9 mouse cellular contexts compared by ENCODE assay signal in genomic region chr2:31060787-31061730, GRCm38 (mm10).
DNase-seq lines count a peak whose midpoint lies in the region; ATAC-seq lines count a peak whose summit lies in the region.
"Had no signal": no experiment of that assay in that cellular context is flagged by ENCODE, and none has a peak within 500 bp of the region (broad histone marks: within the 10 kb centered on the region; RNA-seq: fewer than 3 reads in every experiment).

No protein-coding gene starts in this region.

- H3K27me3 ChIP-seq in hindbrain, embryonic 12.5 days, result no peaks in the 10 kb centered on the region
- H3K27me3 ChIP-seq: midbrain, embryonic 12.5 days had no signal

- ATAC-seq in erythroblast, adult 5-6 weeks (replicated peaks; ENCODE audit: low FRiP score, poor library complexity, severe bottlenecking), result peak; percentile 64
- peak; percentile 61 for ATAC-seq in megakaryocyte-erythroid progenitor cell, adult 5-6 weeks (replicated peaks; ENCODE audit: low FRiP score, low TSS enrichment, poor library complexity, severe bottlenecking)
- no peak for ATAC-seq in hindbrain, embryonic 12.5 days (ENCODE audit: low FRiP score)

- H3K4me3 ChIP-seq in hindbrain, embryonic 12.5 days, result no peak overlapping the region
- H3K4me3 ChIP-seq: midbrain, embryonic 12.5 days had no signal

- H3K36me3 ChIP-seq in hindbrain, embryonic 12.5 days, result peaks cover 9% of the 10 kb centered on the region

- DNase-seq in B cell, adult 2 months, result peak; percentile 83 to 85
- DNase-seq in ZHBTc4 (ENCODE audit: low read depth, low spot score), result peak; percentile 66
- DNase-seq in embryo, embryonic 10.5 days (ENCODE audit: low spot score), result no peak
- DNase-seq in layer of hippocampus, postnatal 36 days, result no peak
- no peak for DNase-seq in embryo, embryonic 11 days

- no peak overlapping the region for H3K4me2 ChIP-seq in hindbrain, embryonic 12.5 days (replicated peaks)
- H3K4me2 ChIP-seq: midbrain, embryonic 12.5 days had no signal

- no peaks in the 10 kb centered on the region for H3K4me1 ChIP-seq in hindbrain, embryonic 12.5 days

- H3K9ac ChIP-seq in hindbrain, embryonic 12.5 days, result no peak overlapping the region
- H3K9ac ChIP-seq: midbrain, embryonic 12.5 days had no signal

- H3K27ac ChIP-seq in hindbrain, embryonic 12.5 days, result no peak overlapping the region
- H3K27ac ChIP-seq: midbrain, embryonic 12.5 days had no signal

- H3K9me3 ChIP-seq in hindbrain, embryonic 12.5 days (replicated peaks), result no peaks in the 10 kb centered on the region

- 83% methylated on average over 28 of the region's 28 CpGs for WGBS in hindbrain, embryonic 12.5 days

Comparison
In these comparisons a context has a peak if more than half of its experiments do, and no peak if none do; other contexts are left out.
1. DNase-seq: peak in B cell, adult 2 months (2 of 2) and ZHBTc4 (single experiment); none in embryo, embryonic 10.5 days (single experiment), layer of hippocampus, postnatal 36 days (0 of 2) and embryo, embryonic 11 days (single experiment).